Mouse (Mus musculus) limb, embryonic 14.5 days (tissue): Measurements from ENCODE around the gene Slc9a5. TPM values are rescaled to one million over a fixed set of nuclear protein-coding genes. Genes with fewer than 3 reads are reported as not detected.
A peak's percentile ranks its signal among the peaks of the same experiment; 100 is the strongest.

ENCODE experiments used
- ATAC-seq: fragments of 200-750 bp; cut with Nextera tagmentation; 2 replicates; pipeline ENCODE4 v1.8.0; 2017; ENCODE audit warnings: low read depth, moderate number of reproducible peaks, moderate TSS enrichment; ENCODE audit not compliant: low FRiP score
- DNase-seq: peaks from one replicate; pipeline ENCODE4 v3.0.0-alpha.2; 2015; ENCODE audit warnings: low spot score
- H3K27ac ChIP-seq: fragments of 300-500 bp; sonication (generic); replicated peaks from 2 replicates; pipeline ENCODE4 v1.5.1; 2014; ENCODE audit warnings: low read depth, mild to moderate bottlenecking, low read length, moderate library complexity, mixed read lengths
- H3K27me3 ChIP-seq: fragments of 300-500 bp; sonication (generic); 2 replicates; pipeline ENCODE4 v1.6.1; 2014; ENCODE audit warnings: low read length, mixed read lengths; ENCODE audit not compliant: control insufficient read depth, insufficient read depth
- H3K36me3 ChIP-seq: fragments of 300-500 bp; sonication (generic); 2 replicates; pipeline ENCODE4 v1.6.1; 2014; ENCODE audit warnings: mild to moderate bottlenecking, low read length, moderate library complexity, mixed read lengths; ENCODE audit not compliant: control insufficient read depth, insufficient read depth
- H3K4me1 ChIP-seq: fragments of 300-500 bp; sonication (generic); 2 replicates; pipeline ENCODE4 v1.6.1; 2014; ENCODE audit warnings: antibody characterized with exemption, low read length, mixed read lengths; ENCODE audit not compliant: control insufficient read depth, insufficient read depth
- H3K4me2 ChIP-seq: fragments of 300-500 bp; sonication (generic); replicated peaks from 2 replicates; pipeline ENCODE4 v1.6.1; 2014; ENCODE audit warnings: low read depth, mild to moderate bottlenecking, low read length, moderate library complexity; ENCODE audit not compliant: severe bottlenecking
- H3K4me3 ChIP-seq: fragments of 300-500 bp; sonication (generic); replicated peaks from 2 replicates; pipeline ENCODE4 v1.5.1; 2014; ENCODE audit warnings: low read length
- H3K9ac ChIP-seq: fragments of 300-500 bp; sonication (generic); 2 replicates; pipeline ENCODE4 v1.6.1; 2014; ENCODE audit warnings: mild to moderate bottlenecking, low read depth, low read length, moderate library complexity; ENCODE audit not compliant: severe bottlenecking
- H3K9me3 ChIP-seq: fragments of 300-500 bp; sonication (generic); 2 replicates; pipeline ENCODE4 v1.6.1; 2016; ENCODE audit warnings: low read length; ENCODE audit not compliant: control insufficient read depth
- POLR2A ChIP-seq: fragments of 200-500 bp; IDR thresholded peaks from 2 replicates; pipeline ENCODE4 v1.8.0; 2012; ENCODE audit warnings: inconsistent platforms, mild to moderate bottlenecking, moderate library complexity, borderline replicate concordance; ENCODE audit not compliant: insufficient read depth, insufficient read length; ENCODE audit errors: extremely low read depth
- WGBS: fragments of 180-500 bp; shearing (Covaris S2); extraction: QIAGEN DNeasy Blood & Tissue Kit; methylation state at CpG from one replicate; pipeline ENCODE4 v1.1.7; 2014; 5-methylcytosine and 5-hydroxymethylcytosine counted together
- polyA plus RNA-seq, 2 experiments: library from polyadenylated mRNA; depleted of rRNA in 1 of 2; stranded (reverse) in 1 of 2; unstranded in 1 of 2; fragments of >200 nt; fragmentation: Nextera tagmentation in 1 of 2; extraction: Ambion mirVana in 1 of 2; gene quantifications; 2 replicates each; pipeline versions ENCODE4 v1.2.1 to v1.2.3; 2012 to 2014

Gene Slc9a5
- polyA plus RNA-seq, 2 experiments: 5.6 to 43.5 TPM

DNA sequence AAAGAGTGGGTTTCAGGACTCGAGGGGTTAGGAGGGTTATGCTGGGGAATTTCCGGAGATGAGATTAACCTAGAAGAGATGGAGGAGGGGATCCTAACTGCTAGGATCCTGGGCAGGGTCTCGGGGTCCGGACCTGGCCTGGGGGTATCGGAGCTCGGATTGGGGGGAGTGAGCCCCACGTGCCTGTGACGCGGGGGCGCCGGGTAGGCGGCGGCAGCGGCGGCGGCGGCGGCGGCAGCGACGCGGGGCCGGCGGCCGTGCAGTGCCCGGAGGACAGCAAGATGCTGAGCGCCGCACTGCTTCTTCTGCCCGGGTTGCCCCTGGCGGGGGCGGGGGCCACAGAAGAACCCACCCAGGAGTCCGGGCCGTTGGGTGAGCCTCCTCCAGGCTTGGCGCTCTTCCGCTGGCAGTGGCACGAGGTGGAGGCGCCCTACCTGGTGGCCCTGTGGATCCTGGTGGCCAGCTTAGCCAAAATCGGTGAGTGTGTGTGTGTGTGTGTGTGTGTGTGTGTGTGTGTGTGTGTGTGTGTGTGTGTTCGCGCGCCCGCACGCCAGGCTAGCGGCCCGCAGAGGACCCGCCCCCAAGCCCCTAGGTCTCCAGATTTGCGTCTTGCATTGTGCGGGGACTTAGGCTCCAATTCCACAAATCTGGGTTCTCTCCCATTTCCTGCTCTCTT lies 591 bp downstream of the Slc9a5 start:
- H3K9ac ChIP-seq: peak overlapping the region; percentile 70
- H3K27ac ChIP-seq: peak overlapping the region; percentile 76
- peak overlapping the region; percentile 70 for H3K4me2 ChIP-seq
- H3K4me1 ChIP-seq: peaks cover 21% of the 10 kb centered on the region
- WGBS: 2% methylated on average over 18 of the region's 48 CpGs
- peak overlapping the region; percentile 68 for H3K4me3 ChIP-seq
- no peaks in the 10 kb centered on the region for H3K27me3 ChIP-seq
- 0 out of 2 replicates have a peak, but pooled peaks cover 4% of the 10 kb centered on the region for H3K36me3 ChIP-seq
- DNase-seq (no peak), ATAC-seq (0 out of 2 replicates have a peak, but pooled peaks have one; percentile 15)
- TF ChIP-seq POLR2A: no peak
- H3K9me3 ChIP-seq: no peaks in the 10 kb centered on the region

DNA sequence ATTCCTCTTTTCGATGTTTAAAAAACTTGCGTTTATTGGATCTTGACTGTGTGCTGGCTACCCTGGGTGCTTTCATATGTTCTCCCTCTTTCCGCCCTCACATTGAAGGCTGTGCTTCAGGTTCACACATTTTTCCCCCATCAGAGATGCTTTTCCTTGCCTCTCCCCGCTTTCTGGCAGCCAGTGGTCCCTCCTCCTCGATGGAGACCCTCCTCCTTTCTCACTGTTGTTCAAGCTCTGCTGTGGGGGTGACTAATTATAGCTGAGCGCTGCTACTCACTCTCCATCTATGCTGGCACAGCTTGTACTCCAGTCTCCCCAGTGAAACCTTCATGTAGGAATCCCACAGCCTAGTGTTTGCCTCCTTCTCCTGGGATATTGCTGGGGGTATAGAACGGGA lies 1.5 kb downstream of the Slc9a5 start:
- Histone ChIP-seq H3K9ac (0 out of 2 replicates have a peak overlapping the region, but pooled peaks have one; percentile 70), H3K4me1 (peaks cover 21% of the 10 kb centered on the region), H3K9me3 (no peaks in the 10 kb centered on the region), H3K4me3 (peak overlapping the region; percentile 68), H3K36me3 (peaks cover 6% of the 10 kb centered on the region; the same call in 1 of the 2 replicates), H3K27ac (no peak overlapping the region), H3K4me2 (peak overlapping the region; percentile 70), H3K27me3 (no peaks in the 10 kb centered on the region)
- DNase-seq (no peak), ATAC-seq (no peak)
- WGBS: 28% methylated on average over 7 of the region's 7 CpGs
- TF ChIP-seq POLR2A: no peak

DNA sequence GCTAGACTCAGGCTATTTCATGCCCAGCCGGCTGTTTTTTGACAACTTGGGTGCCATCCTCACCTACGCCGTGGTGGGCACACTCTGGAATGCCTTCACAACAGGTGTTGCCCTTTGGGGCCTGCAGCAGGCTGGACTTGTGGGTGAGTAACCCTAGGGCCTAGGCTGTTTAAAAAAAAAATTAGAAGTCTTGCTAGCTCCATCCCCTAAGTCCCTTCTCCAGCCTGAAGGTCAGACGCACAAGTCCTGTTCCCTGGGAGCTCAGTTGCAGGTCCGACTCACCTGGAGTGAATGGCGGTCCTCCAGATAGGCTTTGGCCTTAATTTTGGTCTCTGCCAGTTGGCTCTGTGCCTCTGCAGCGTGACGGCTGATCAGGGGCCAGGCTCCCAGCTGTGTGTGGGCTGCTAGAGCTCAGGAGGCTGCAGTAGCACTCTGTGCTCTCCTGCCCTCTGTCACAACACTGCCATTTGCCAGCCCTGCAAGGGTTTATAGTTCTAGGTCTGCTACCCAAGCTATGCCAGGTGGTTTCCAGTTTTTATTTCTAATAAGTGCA lies 5.0 kb downstream of the Slc9a5 start:
- H3K9ac ChIP-seq: no peak overlapping the region
- no peak for ATAC-seq

DNA sequence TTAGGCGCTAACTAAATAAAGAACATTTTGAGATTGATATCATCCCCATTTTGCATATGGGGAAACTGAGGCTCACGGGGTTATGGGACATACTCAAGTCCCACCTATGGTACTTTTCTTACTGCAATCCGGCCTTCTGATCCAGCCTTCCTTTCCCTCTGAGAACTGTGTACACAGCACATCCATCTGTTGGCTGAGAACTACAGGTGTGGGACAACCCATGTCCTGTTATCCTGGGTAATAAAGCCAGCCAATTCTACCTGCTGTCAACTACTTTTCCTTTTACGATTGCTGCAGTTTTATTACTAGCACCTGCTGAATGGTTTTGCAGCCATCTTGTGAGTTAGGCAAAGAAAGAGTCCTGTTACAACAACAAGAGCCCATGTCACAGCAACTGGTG lies 5.9 kb downstream of the Slc9a5 start:
- no peak overlapping the region for H3K4me3 ChIP-seq
- DNase-seq (no peak), ATAC-seq (no peak)
- no peak overlapping the region for H3K27ac ChIP-seq
- H3K36me3 ChIP-seq: peaks cover 41% of the 10 kb centered on the region
- H3K4me1 ChIP-seq: peaks cover 11% of the 10 kb centered on the region
- no peaks in the 10 kb centered on the region for H3K27me3 ChIP-seq
- no peak overlapping the region for H3K9ac ChIP-seq
- 75% methylated on average over 4 of the region's 4 CpGs for WGBS
- H3K4me2 ChIP-seq: no peak overlapping the region
- TF ChIP-seq POLR2A: no peak
- no peaks in the 10 kb centered on the region for H3K9me3 ChIP-seq

More for the DNA sequence above, 5.0 kb downstream of the Slc9a5 start:
- DNase-seq: no peak
- 61% methylated on average over 8 of the region's 8 CpGs for WGBS
- peaks cover 11% of the 10 kb centered on the region for H3K4me1 ChIP-seq
- H3K27ac ChIP-seq: no peak overlapping the region
- no peak for TF ChIP-seq POLR2A
- H3K4me2 ChIP-seq: no peak overlapping the region
- H3K4me3 ChIP-seq: no peak overlapping the region
- H3K9me3 ChIP-seq: no peaks in the 10 kb centered on the region
- peaks cover 37% of the 10 kb centered on the region for H3K36me3 ChIP-seq
- H3K27me3 ChIP-seq: no peaks in the 10 kb centered on the region

DNA sequence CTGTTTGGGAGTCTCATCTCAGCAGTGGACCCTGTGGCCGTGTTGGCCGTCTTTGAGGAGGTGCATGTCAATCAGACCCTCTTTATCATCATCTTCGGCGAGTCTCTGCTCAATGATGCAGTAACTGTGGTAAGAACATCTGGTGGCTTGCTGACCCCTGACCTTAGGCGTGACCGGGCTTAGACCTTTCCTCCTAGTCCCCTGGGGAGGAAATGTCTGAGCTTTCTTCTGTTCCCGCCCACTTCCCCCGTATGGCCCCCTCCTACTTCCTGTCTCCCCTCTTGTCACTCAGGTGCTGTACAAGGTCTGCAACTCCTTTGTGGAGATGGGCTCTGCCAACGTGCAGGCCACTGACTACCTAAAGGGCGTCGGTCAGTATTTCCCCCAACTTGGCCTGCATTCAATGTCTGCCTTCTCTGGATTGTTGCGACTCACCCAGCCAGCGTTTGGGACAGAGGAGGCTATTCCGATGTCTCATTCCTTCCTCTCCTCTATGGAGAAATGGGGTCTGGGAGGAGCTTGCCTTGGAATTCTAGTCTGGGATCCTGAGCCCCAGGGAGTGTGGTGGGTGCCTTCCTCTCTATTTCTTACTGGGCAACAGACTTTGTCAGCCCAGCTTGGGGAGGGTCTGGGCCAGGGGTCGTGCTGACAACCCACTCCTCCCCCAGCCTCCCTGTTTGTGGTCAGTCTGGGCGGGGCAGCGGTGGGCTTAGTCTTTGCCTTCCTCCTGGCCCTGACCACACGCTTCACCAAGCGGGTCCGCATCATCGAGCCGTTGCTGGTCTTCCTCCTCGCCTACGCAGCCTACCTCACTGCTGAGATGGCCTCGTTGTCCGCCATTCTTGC lies 6.8 kb downstream of the Slc9a5 start:
- peaks cover 41% of the 10 kb centered on the region for H3K36me3 ChIP-seq
- DNase-seq (no peak), ATAC-seq (no peak)
- peaks cover 5% of the 10 kb centered on the region; the same call in 1 of the 2 replicates for H3K4me1 ChIP-seq
- no peak overlapping the region for H3K27ac ChIP-seq
- no peaks in the 10 kb centered on the region for H3K27me3 ChIP-seq
- TF ChIP-seq POLR2A: no peak
- H3K4me2 ChIP-seq: no peak overlapping the region
- WGBS: 64% methylated on average over 26 of the region's 26 CpGs
- no peak overlapping the region for H3K4me3 ChIP-seq
- H3K9ac ChIP-seq: no peak overlapping the region
- H3K9me3 ChIP-seq: no peaks in the 10 kb centered on the region
